Mouse (Mus musculus): ENCODE data around the gene Gm11983. TPM values are rescaled to one million over a fixed set of nuclear protein-coding genes. Genes with fewer than 3 reads are reported as not detected.

Gene Gm11983
- total and polyA plus RNA-seq, 3 experiments: not detected

DNA sequence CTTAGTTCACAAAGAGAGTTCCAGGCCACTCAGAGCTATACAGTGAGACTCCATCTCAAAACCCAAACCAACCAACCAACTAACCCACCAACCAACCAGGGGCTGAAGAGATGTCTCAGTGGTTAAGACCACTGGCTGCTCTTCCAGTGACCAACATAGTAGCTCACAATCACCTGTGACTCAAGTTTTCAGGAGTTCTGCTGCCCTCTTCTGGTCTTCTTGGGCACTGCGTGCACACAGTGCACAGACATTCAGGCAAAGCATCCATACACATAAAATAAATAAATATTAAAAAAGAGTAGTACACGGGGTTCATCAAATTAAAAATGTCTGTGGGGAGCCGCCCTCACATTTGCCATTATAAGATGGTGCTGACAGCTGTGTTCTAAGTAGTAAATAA, 46.8 kb downstream of the Gm11983 start:
- Histone ChIP-seq H3K4me1 (ENCODE audit: control insufficient read depth in 1 of 2, insufficient read depth in 2 of 2) (no peaks in the 10 kb centered on the region), H3K4me2 (ENCODE audit: insufficient read depth, low read depth, poor library complexity, severe bottlenecking) (no peak overlapping the region), H3K4me3 (replicated peaks in 1 of 3; ENCODE audit: low read depth in 2 of 3, low read length in 2 of 3, poor library complexity in 1 of 3) (no peak overlapping the region), H3K36me3 (replicated peaks in 1 of 2; ENCODE audit: control insufficient read depth in 1 of 2, insufficient read depth in 1 of 2, low read length in 1 of 2) (no peaks in the 10 kb centered on the region), H3K79me2 (replicated peaks; ENCODE audit: control insufficient read depth, extremely low read depth, insufficient read depth, poor library complexity, severe bottlenecking) (no peaks in the 10 kb centered on the region), H3K27ac (ENCODE audit: insufficient read depth, low read depth) (no peak overlapping the region), H3K9me3 (replicated peaks; ENCODE audit: low read length) (peaks cover 21% of the 10 kb centered on the region), H3K9ac (ENCODE audit: insufficient read depth, low read depth) (no peak overlapping the region), H3K27me3 (replicated peaks) (peaks cover 2% of the 10 kb centered on the region)
- no peak for TF ChIP-seq SIN3A (IDR thresholded peaks at IDR 0.05; ENCODE audit: low read length)
- peak; percentile 41 for TF ChIP-seq RAD21 (IDR thresholded peaks at IDR 0.05; ENCODE audit: low read depth, low read length)
- no peak for TF ChIP-seq MAFK (IDR thresholded peaks at IDR 0.05; ENCODE audit: insufficient replicate concordance, low read length)
- no peak for TF ChIP-seq RCOR1 (conservative IDR thresholded peaks at IDR 0.05; ENCODE audit: low read depth, low read length)
- peak; percentile 54 to 63 for TF ChIP-seq CTCF (conservative IDR thresholded peaks at IDR 0.05 in 1 of 2, IDR thresholded peaks at IDR 0.05 in 1 of 2; ENCODE audit: low read depth in 2 of 2, low read length in 2 of 2)
- TF ChIP-seq IRF4 (IDR thresholded peaks at IDR 0.05; ENCODE audit: low read depth, low read length): no peak
- TF ChIP-seq POLR2AphosphoS2 (IDR thresholded peaks at IDR 0.05; ENCODE audit: low read depth, low read length): no peak
- peak; percentile 29; the same call in 1 of the 2 replicates for TF ChIP-seq SMC3 (IDR thresholded peaks at IDR 0.05; ENCODE audit: low read depth, low read length)
- peak; percentile 21 for DNase-seq (ENCODE audit: extremely low read depth)
- dilution Hi-C loops (cut with MboI; ENCODE audit: extremely low pct_ligation_motif_present, extremely low pct_unique_long_range_greater_than_20kb, low sequenced_read_pairs) (no loop called here), in situ Hi-C loops (cut with MboI; ENCODE audit: low pct_ligation_motif_present, low pct_unique_long_range_greater_than_20kb, low sequenced_read_pairs) (no loop called here)

Other genes with a start within 250 kb of the Gm11983 start
- 0.13 TPM in 2 replicates for gene Nacad, start 231.6 kb downstream of the Gm11983 start, total RNA-seq (2012; rRNA removed)
- not detected in 2 replicates for gene Nacad, start 231.6 kb downstream of the Gm11983 start, total RNA-seq (2014; rRNA removed)
- 0.34 TPM in 1 of 2 replicates, not detected in the other for gene Nacad, start 231.6 kb downstream of the Gm11983 start, polyA plus RNA-seq (2012; ENCODE audit: insufficient read length, low read depth)
- 93.1 and 118 TPM in 2 replicates for gene Tbrg4, start 211.6 kb downstream of the Gm11983 start, total RNA-seq (2012; rRNA removed)
- gene Tbrg4, start 211.6 kb downstream of the Gm11983 start, total RNA-seq (2014; rRNA removed): 59.3 and 69.0 TPM in 2 replicates
- 170 and 191 TPM in 2 replicates for gene Tbrg4, start 211.6 kb downstream of the Gm11983 start, polyA plus RNA-seq (2012; ENCODE audit: insufficient read length, low read depth)
- not detected in 2 replicates for gene Wap, start 199.0 kb downstream of the Gm11983 start, total RNA-seq (2012; rRNA removed)
- gene Wap, start 199.0 kb downstream of the Gm11983 start, total RNA-seq (2014; rRNA removed): not detected in 2 replicates
- gene Wap, start 199.0 kb downstream of the Gm11983 start, polyA plus RNA-seq (2012; ENCODE audit: insufficient read length, low read depth): not detected in 2 replicates
- 0.21 TPM in 1 of 2 replicates, not detected in the other for gene Ramp3, start 179.1 kb downstream of the Gm11983 start, total RNA-seq (2012; rRNA removed)
- gene Ramp3, start 179.1 kb downstream of the Gm11983 start, total RNA-seq (2014; rRNA removed): not detected in 2 replicates
- gene Ramp3, start 179.1 kb downstream of the Gm11983 start, polyA plus RNA-seq (2012; ENCODE audit: insufficient read length, low read depth): not detected in 2 replicates
- gene Adcy1, start 225.8 kb upstream of the Gm11983 start, total RNA-seq (2012; rRNA removed): 0.25 and 0.38 TPM in 2 replicates
- gene Adcy1, start 225.8 kb upstream of the Gm11983 start, total RNA-seq (2014; rRNA removed): 0.03 and 0.04 TPM in 2 replicates
- not detected in 2 replicates for gene Adcy1, start 225.8 kb upstream of the Gm11983 start, polyA plus RNA-seq (2012; ENCODE audit: insufficient read length, low read depth)

Data from CH12.LX (cell line).